Mouse (Mus musculus): Measurements from ENCODE around the gene Tle4.
"Not testable (repeated sequence)": the region's sequence is repeated elsewhere in the genome, so short reads cannot be mapped to it uniquely, and the experiment has no call there.

Tle4 gene

GRCm38 (mm10) chr19:14597917-14598689 lies at the start of gene Tle4:
TSS of gene Tle4 (minus strand) at chr19:14598051.
- in situ Hi-C loops (cut with MboI; ENCODE audit: low pct_unique_long_range_greater_than_20kb in 1 of 2, low sequenced_read_pairs in 2 of 2, unreplicated experiment in 1 of 2): loop anchor here in 1 of 2 experiments (10.0 to 25.0 kb wide), 2 partner anchors 87 to 439 kb away; no protein-coding TSS in a partner anchor

GRCm38 (mm10) chr19:14645666-14646065 lies 47.8 kb upstream of the Tle4 start:
- in situ Hi-C loops (cut with MboI; ENCODE audit: low pct_unique_long_range_greater_than_20kb in 1 of 2, low sequenced_read_pairs in 2 of 2, unreplicated experiment in 1 of 2): no loop called here

- in situ Hi-C loops (cut with MboI; ENCODE audit: low pct_unique_long_range_greater_than_20kb in 1 of 2, low sequenced_read_pairs in 2 of 2, unreplicated experiment in 1 of 2): no loop called here
These were observed 46.9 kb upstream of the Tle4 start for GRCm38 (mm10) chr19:14644756-14645155.

GRCm38 (mm10) chr19:14643091-14643490 lies 45.2 kb upstream of the Tle4 start:
- in situ Hi-C loops (cut with MboI; ENCODE audit: low pct_unique_long_range_greater_than_20kb in 1 of 2, low sequenced_read_pairs in 2 of 2, unreplicated experiment in 1 of 2): not testable (repeated sequence)

- in situ Hi-C loops (cut with MboI; ENCODE audit: low pct_unique_long_range_greater_than_20kb in 1 of 2, low sequenced_read_pairs in 2 of 2, unreplicated experiment in 1 of 2): no loop called here
These were observed 44.8 kb upstream of the Tle4 start for GRCm38 (mm10) chr19:14642663-14643062.

GRCm38 (mm10) chr19:14635213-14635928 lies 37.5 kb upstream of the Tle4 start:
- in situ Hi-C loops (cut with MboI; ENCODE audit: low pct_unique_long_range_greater_than_20kb in 1 of 2, low sequenced_read_pairs in 2 of 2, unreplicated experiment in 1 of 2): no loop called here

- in situ Hi-C loops (cut with MboI; ENCODE audit: low pct_unique_long_range_greater_than_20kb in 1 of 2, low sequenced_read_pairs in 2 of 2, unreplicated experiment in 1 of 2): no loop called here
These were observed 25.5 kb upstream of the Tle4 start for GRCm38 (mm10) chr19:14623355-14623754.

- in situ Hi-C loops (cut with MboI; ENCODE audit: low pct_unique_long_range_greater_than_20kb in 1 of 2, low sequenced_read_pairs in 2 of 2, unreplicated experiment in 1 of 2): no loop called here
These were observed 22.7 kb upstream of the Tle4 start for GRCm38 (mm10) chr19:14620534-14620933.

GRCm38 (mm10) chr19:14619814-14620213 lies 22.0 kb upstream of the Tle4 start:
- in situ Hi-C loops (cut with MboI; ENCODE audit: low pct_unique_long_range_greater_than_20kb in 1 of 2, low sequenced_read_pairs in 2 of 2, unreplicated experiment in 1 of 2): no loop called here

- in situ Hi-C loops (cut with MboI; ENCODE audit: low pct_unique_long_range_greater_than_20kb in 1 of 2, low sequenced_read_pairs in 2 of 2, unreplicated experiment in 1 of 2): no loop called here
These were observed 17.0 kb upstream of the Tle4 start for GRCm38 (mm10) chr19:14614816-14615215.

- in situ Hi-C loops (cut with MboI; ENCODE audit: low pct_unique_long_range_greater_than_20kb in 1 of 2, low sequenced_read_pairs in 2 of 2, unreplicated experiment in 1 of 2): no loop called here
These were observed 12.9 kb upstream of the Tle4 start for GRCm38 (mm10) chr19:14610542-14611317.

GRCm38 (mm10) chr19:14600841-14601240 lies 3.0 kb upstream of the Tle4 start:
- in situ Hi-C loops (cut with MboI; ENCODE audit: low pct_unique_long_range_greater_than_20kb in 1 of 2, low sequenced_read_pairs in 2 of 2, unreplicated experiment in 1 of 2): no loop called here

- in situ Hi-C loops (cut with MboI; ENCODE audit: low pct_unique_long_range_greater_than_20kb in 1 of 2, low sequenced_read_pairs in 2 of 2, unreplicated experiment in 1 of 2): no loop called here
These were observed 2.5 kb upstream of the Tle4 start for GRCm38 (mm10) chr19:14600354-14600753.

GRCm38 (mm10) chr19:14599851-14600251 lies 2.0 kb upstream of the Tle4 start:
- in situ Hi-C loops (cut with MboI; ENCODE audit: low pct_unique_long_range_greater_than_20kb in 1 of 2, low sequenced_read_pairs in 2 of 2, unreplicated experiment in 1 of 2): loop anchor here in 1 of 2 experiments (10.0 to 25.0 kb wide), 2 partner anchors 85 to 437 kb away; no protein-coding TSS in a partner anchor

- in situ Hi-C loops (cut with MboI; ENCODE audit: low pct_unique_long_range_greater_than_20kb in 1 of 2, low sequenced_read_pairs in 2 of 2, unreplicated experiment in 1 of 2): loop anchor here in 1 of 2 experiments (10.0 to 25.0 kb wide), 2 partner anchors 86 to 439 kb away; no protein-coding TSS in a partner anchor
These were observed 938 bp upstream of the Tle4 start for GRCm38 (mm10) chr19:14598690-14599288.

GRCm38 (mm10) chr19:14596941-14597916 lies 622 bp downstream of the Tle4 start:
- in situ Hi-C loops (cut with MboI; ENCODE audit: low pct_unique_long_range_greater_than_20kb in 1 of 2, low sequenced_read_pairs in 2 of 2, unreplicated experiment in 1 of 2): loop anchor here in 1 of 2 experiments (10.0 to 25.0 kb wide), 2 partner anchors 88 to 440 kb away; no protein-coding TSS in a partner anchor

GRCm38 (mm10) chr19:14596358-14596940 lies 1.4 kb downstream of the Tle4 start:
- in situ Hi-C loops (cut with MboI; ENCODE audit: low pct_unique_long_range_greater_than_20kb in 1 of 2, low sequenced_read_pairs in 2 of 2, unreplicated experiment in 1 of 2): loop anchor here in 1 of 2 experiments (10.0 to 25.0 kb wide), 2 partner anchors 88 to 441 kb away; no protein-coding TSS in a partner anchor
